Mouse (Mus musculus) right cerebral cortex, postnatal 4 days (tissue): ENCODE data around the gene Scamp3.

Source experiments
- DNase-seq: peaks from one replicate; pipeline ENCODE4 v3.0.0-alpha.2; 2022

Gene Scamp3

GRCm38 (mm10) chr3:89227307-89228179, 50.3 kb downstream of the Scamp3 start:
- peak; percentile 85 for DNase-seq

GRCm38 (mm10) chr3:89228180-89228549, 50.9 kb downstream of the Scamp3 start:
- DNase-seq = peak; percentile 88

GRCm38 (mm10) chr3:89228836-89229235, 51.6 kb downstream of the Scamp3 start, which contains the start of gene Muc1:
Gene Muc1 (plus strand): TSS chr3:89229057.
- DNase-seq = no peak

GRCm38 (mm10) chr3:89229276-89229675, 52.0 kb downstream of the Scamp3 start:
- no peak for DNase-seq

- no peak for DNase-seq
Measured at GRCm38 (mm10) chr3:89230561-89230960, 53.3 kb downstream of the Scamp3 start.

GRCm38 (mm10) chr3:89231345-89231744, 54.1 kb downstream of the Scamp3 start:
- no peak for DNase-seq

GRCm38 (mm10) chr3:89231772-89232275, 54.6 kb downstream of the Scamp3 start:
- no peak for DNase-seq
